Mouse (Mus musculus) ES-Bruce4 (cell line): ENCODE data around the gene Pcnt.

Experiments used
- CTCF ChIP-seq: IDR thresholded peaks from one replicate; pipeline ENCODE4 v1.8.1; 2011; ENCODE audit warnings: low read depth, low read length
- EP300 ChIP-seq: IDR thresholded peaks from 2 replicates; pipeline ENCODE4 v1.6.1; 2011; ENCODE audit warnings: low read depth, low read length; ENCODE audit not compliant: insufficient read depth
- POLR2A ChIP-seq: IDR thresholded peaks from one replicate; pipeline ENCODE4 v1.8.1; 2011; ENCODE audit warnings: low read length; ENCODE audit not compliant: insufficient read depth

GRCm38 (mm10) chr10:76353986-76354385 is 88.6 kb downstream of the Pcnt start:
- TF ChIP-seq CTCF (no peak), EP300 (no peak), POLR2A (no peak)
